Mouse (Mus musculus) neural tube, embryonic 14.5 days (tissue): ENCODE data around the gene Naxd. TPM values are rescaled to one million over a fixed set of nuclear protein-coding genes. Genes with fewer than 3 reads are reported as not detected.
A peak's percentile ranks its signal among the peaks of the same experiment; 100 is the strongest.

Experiments used
- ATAC-seq: fragments of 200-750 bp; cut with Nextera tagmentation; 2 replicates; pipeline ENCODE4 v1.8.0; 2017; ENCODE audit warnings: low read depth, mild to moderate bottlenecking, moderate TSS enrichment, moderate library complexity
- H3K27ac ChIP-seq: fragments of 300-500 bp; sonication (generic); 2 replicates; pipeline ENCODE4 v1.5.1; 2014; ENCODE audit warnings: low read depth, mild to moderate bottlenecking, control low read depth, low read length, moderate library complexity, mixed read lengths
- H3K27me3 ChIP-seq: fragments of 300-500 bp; sonication (generic); 2 replicates; pipeline ENCODE4 v1.6.1; 2014; ENCODE audit warnings: low read length; ENCODE audit not compliant: control insufficient read depth, insufficient read depth
- H3K36me3 ChIP-seq: fragments of 300-500 bp; sonication (generic); 2 replicates; pipeline ENCODE4 v1.6.1; 2014; ENCODE audit warnings: low read length, mixed read lengths; ENCODE audit not compliant: control insufficient read depth, insufficient read depth
- H3K4me1 ChIP-seq: fragments of 300-500 bp; sonication (generic); 2 replicates; pipeline ENCODE4 v1.6.1; 2014; ENCODE audit warnings: low read length; ENCODE audit not compliant: control insufficient read depth, insufficient read depth
- H3K4me2 ChIP-seq: fragments of 300-500 bp; sonication (generic); 2 replicates; pipeline ENCODE4 v1.6.1; 2014; ENCODE audit warnings: mild to moderate bottlenecking, low read depth, low read length, control low read depth
- H3K4me3 ChIP-seq: fragments of 300-500 bp; sonication (generic); 2 replicates; pipeline ENCODE4 v1.5.1; 2014; ENCODE audit warnings: low read depth, low read length, control low read depth, mixed read lengths
- H3K9ac ChIP-seq: fragments of 300-500 bp; sonication (generic); replicated peaks from 2 replicates; pipeline ENCODE4 v1.6.1; 2014; ENCODE audit warnings: low read depth, mild to moderate bottlenecking, control low read depth, low read length, mixed read lengths
- H3K9me3 ChIP-seq: fragments of 300-500 bp; sonication (generic); 2 replicates; pipeline ENCODE4 v1.6.1; 2016; ENCODE audit warnings: low read length; ENCODE audit not compliant: control insufficient read depth
- WGBS: fragments of 180-500 bp; shearing (Covaris S2); extraction: QIAGEN DNeasy Blood & Tissue Kit; methylation state at CpG from one replicate; pipeline ENCODE4 v1.1.7; 2014; 5-methylcytosine and 5-hydroxymethylcytosine counted together
- polyA plus RNA-seq: library from polyadenylated mRNA; unstranded; fragments of >200 nt; fragmentation: Nextera tagmentation; extraction: Ambion mirVana; gene quantifications from 2 replicates; pipeline ENCODE4 v1.2.1, GENCODE M21; 2014

The Naxd gene
- polyA plus RNA-seq, 1 experiment from 2014 or later, result 150 TPM

GRCm38 (mm10) chr8:11554799-11555719, 57.8 kb downstream of the Naxd start, which contains the start of gene Ing1:
TSS of gene Ing1 (plus strand) at chr8:11555571.
- H3K4me2 ChIP-seq, result peak within 1 kb of the TSS; percentile 65
- no peaks in the 10 kb centered on the region; the same call in 1 of the 2 replicates for H3K27me3 ChIP-seq
- peak within 1 kb of the TSS; percentile 87 for H3K9ac ChIP-seq
- peak; percentile 85 for ATAC-seq
- under 1% methylated on average over 52 of the region's 52 CpGs for WGBS
- H3K36me3 ChIP-seq, result no peaks in the 10 kb centered on the region
- H3K4me1 ChIP-seq, result peaks cover 6% of the 10 kb centered on the region
- H3K9me3 ChIP-seq, result no peaks in the 10 kb centered on the region
- H3K4me3 ChIP-seq, result peak within 1 kb of the TSS; percentile 72
- H3K27ac ChIP-seq, result peak within 1 kb of the TSS; percentile 100

- H3K27me3 ChIP-seq, result no peaks in the 10 kb centered on the region; the same call in 1 of the 2 replicates
- peak overlapping the region; percentile 100 for H3K27ac ChIP-seq
- peak overlapping the region; percentile 72 for H3K4me3 ChIP-seq
- ATAC-seq, result peak; percentile 88
- no peaks in the 10 kb centered on the region for H3K9me3 ChIP-seq
- peaks cover 6% of the 10 kb centered on the region for H3K4me1 ChIP-seq
- peak overlapping the region; percentile 87 for H3K9ac ChIP-seq
- H3K4me2 ChIP-seq, result peak overlapping the region; percentile 65
- no peaks in the 10 kb centered on the region for H3K36me3 ChIP-seq
- WGBS, result under 1% methylated on average over 69 of the region's 103 CpGs
These were observed 58.6 kb downstream of the Naxd start for GRCm38 (mm10) chr8:11555720-11556591.

- peak overlapping the region; percentile 87 for H3K9ac ChIP-seq
- H3K27me3 ChIP-seq, result no peaks in the 10 kb centered on the region; the same call in 1 of the 2 replicates
- no peak for ATAC-seq
- H3K27ac ChIP-seq, result peak overlapping the region; percentile 100
- peak overlapping the region; percentile 72 for H3K4me3 ChIP-seq
- H3K4me1 ChIP-seq, result peaks cover 6% of the 10 kb centered on the region
- peak overlapping the region; percentile 49 for H3K4me2 ChIP-seq
- H3K9me3 ChIP-seq, result no peaks in the 10 kb centered on the region
- WGBS, result under 1% methylated on average over 83 of the region's 85 CpGs
- H3K36me3 ChIP-seq, result peaks cover 6% of the 10 kb centered on the region
These were observed 59.6 kb downstream of the Naxd start for GRCm38 (mm10) chr8:11556691-11557423.

GRCm38 (mm10) chr8:11557424-11557767, 60.1 kb downstream of the Naxd start:
- H3K4me3 ChIP-seq, result peak overlapping the region; percentile 72
- H3K27ac ChIP-seq, result peak overlapping the region; percentile 100
- no peaks in the 10 kb centered on the region; the same call in 1 of the 2 replicates for H3K27me3 ChIP-seq
- peaks cover 6% of the 10 kb centered on the region for H3K4me1 ChIP-seq
- H3K9ac ChIP-seq, result peak overlapping the region; percentile 87
- peaks cover 9% of the 10 kb centered on the region for H3K36me3 ChIP-seq
- WGBS, result under 1% methylated on average over 32 of the region's 32 CpGs
- H3K4me2 ChIP-seq, result peak overlapping the region; percentile 49
- no peak for ATAC-seq
- no peaks in the 10 kb centered on the region for H3K9me3 ChIP-seq

- Histone ChIP-seq H3K9ac (peak overlapping the region; percentile 87), H3K4me3 (peak overlapping the region; percentile 72), H3K9me3 (no peaks in the 10 kb centered on the region), H3K36me3 (peaks cover 9% of the 10 kb centered on the region), H3K4me1 (peaks cover 6% of the 10 kb centered on the region), H3K27me3 (no peaks in the 10 kb centered on the region; the same call in 1 of the 2 replicates), H3K27ac (peak overlapping the region; percentile 100), H3K4me2 (peak overlapping the region; percentile 62)
- ATAC-seq, result peak; percentile 80
- WGBS, result under 1% methylated on average over 67 of the region's 67 CpGs
These were observed 60.7 kb downstream of the Naxd start for GRCm38 (mm10) chr8:11557768-11558629.

- Histone ChIP-seq H3K36me3 (peaks cover 19% of the 10 kb centered on the region), H3K4me3 (no peak overlapping the region), H3K4me2 (no peak overlapping the region), H3K9me3 (no peaks in the 10 kb centered on the region), H3K27ac (no peak overlapping the region), H3K4me1 (peaks cover 1% of the 10 kb centered on the region; the same call in 1 of the 2 replicates), H3K27me3 (no peaks in the 10 kb centered on the region; the same call in 1 of the 2 replicates), H3K9ac (no peak overlapping the region)
- WGBS, result 84% methylated on average over 3 of the region's 3 CpGs
- ATAC-seq, result no peak
These were observed 62.2 kb downstream of the Naxd start for GRCm38 (mm10) chr8:11559511-11559910.

- no peak overlapping the region for H3K4me2 ChIP-seq
- no peak for ATAC-seq
- no peaks in the 10 kb centered on the region for H3K9me3 ChIP-seq
- no peaks in the 10 kb centered on the region; the same call in 1 of the 2 replicates for H3K27me3 ChIP-seq
- H3K36me3 ChIP-seq, result peaks cover 19% of the 10 kb centered on the region
- no peak overlapping the region for H3K4me3 ChIP-seq
- 87% methylated on average over 9 of the region's 9 CpGs for WGBS
- no peak overlapping the region for H3K27ac ChIP-seq
- no peak overlapping the region for H3K9ac ChIP-seq
- no peaks in the 10 kb centered on the region; the same call in 1 of the 2 replicates for H3K4me1 ChIP-seq
These were observed 62.9 kb downstream of the Naxd start for GRCm38 (mm10) chr8:11560220-11560619.
